Mouse (Mus musculus) embryonic fibroblast, embryonic 13.5 days (primary cell): ENCODE data around the gene Rnaseh2c.

Experiments
- CTCF ChIP-seq: IDR thresholded peaks from 2 replicates; pipeline ENCODE4 v1.5.1; 2011; ENCODE audit warnings: mild to moderate bottlenecking, control low read depth, low read length, moderate library complexity, borderline replicate concordance; ENCODE audit not compliant: insufficient read depth
- POLR2A ChIP-seq: IDR thresholded peaks from 2 replicates; pipeline ENCODE4 v1.6.1; 2011; ENCODE audit warnings: low read depth, mild to moderate bottlenecking, control low read depth, low read length, moderate library complexity

DNA sequence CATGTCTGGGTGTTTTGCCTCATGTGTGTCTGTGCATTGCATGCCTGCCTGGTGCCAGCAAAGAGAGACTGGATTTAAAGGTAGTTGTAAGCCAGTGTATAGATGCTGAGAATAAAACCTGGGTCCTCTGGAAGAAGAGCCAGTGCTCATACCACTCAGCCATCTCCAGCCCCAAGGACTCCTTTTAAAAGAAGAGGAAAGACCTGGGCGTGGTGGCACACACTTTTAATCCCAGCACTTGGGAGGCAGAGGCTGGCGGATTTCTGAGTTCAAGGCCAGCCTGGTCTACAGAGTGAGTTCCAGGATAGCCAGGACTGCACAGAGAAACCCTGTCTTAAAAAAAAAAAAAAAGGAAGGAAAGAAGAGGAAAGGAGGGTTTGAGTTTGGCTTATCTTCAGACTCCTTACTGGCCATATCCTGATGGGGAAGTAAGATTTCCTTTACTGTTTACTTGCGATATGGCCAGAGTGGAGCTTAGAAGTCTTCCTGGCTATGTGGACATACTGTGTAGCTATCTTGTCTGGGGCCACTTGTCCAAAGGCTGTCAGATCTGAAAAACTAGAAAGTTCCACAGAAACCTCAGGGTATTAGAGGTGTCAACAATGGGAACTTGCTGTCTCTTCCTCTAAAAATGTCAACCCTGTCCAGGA lies 11.2 kb downstream of the Rnaseh2c start:
- TF ChIP-seq CTCF (no peak), POLR2A (no peak)
